Mouse (Mus musculus): ENCODE measurements at regions not wholly inside any gene's neighbourhood (a gene's known extent, or its start where the extent isn't known, plus 50 kb on each side); places are given as distances from the start of the nearest gene placed in this dataset.

DNA sequence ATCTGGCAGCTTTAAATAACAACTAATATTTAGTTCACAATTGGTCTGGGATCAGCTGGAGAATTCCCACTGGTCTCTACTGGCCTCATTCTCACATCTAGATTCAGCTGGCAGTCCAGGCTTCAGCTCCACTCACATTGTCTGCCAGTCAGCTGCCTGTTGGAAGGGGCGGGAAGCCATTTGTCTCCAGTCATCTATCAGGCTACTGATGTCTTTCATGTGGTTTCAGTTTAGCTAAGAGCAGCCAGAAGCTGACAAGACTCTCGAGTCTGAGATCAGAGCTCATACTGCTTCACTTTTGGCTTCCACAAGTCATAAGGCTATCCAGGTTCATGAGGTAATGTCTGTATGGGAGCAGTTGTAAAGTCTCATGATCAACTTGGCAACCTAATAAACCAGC is 316.4 kb downstream of the Brinp2 start:
- 35% methylated on average over 2 of the region's 2 CpGs for WGBS
- H3K27ac ChIP-seq (ENCODE audit: insufficient read depth, low read depth, low read length) = no peak overlapping the region
- TF ChIP-seq POLR2A (IDR thresholded peaks at IDR 0.05; ENCODE audit: low read depth, low read length) = no peak

DNA sequence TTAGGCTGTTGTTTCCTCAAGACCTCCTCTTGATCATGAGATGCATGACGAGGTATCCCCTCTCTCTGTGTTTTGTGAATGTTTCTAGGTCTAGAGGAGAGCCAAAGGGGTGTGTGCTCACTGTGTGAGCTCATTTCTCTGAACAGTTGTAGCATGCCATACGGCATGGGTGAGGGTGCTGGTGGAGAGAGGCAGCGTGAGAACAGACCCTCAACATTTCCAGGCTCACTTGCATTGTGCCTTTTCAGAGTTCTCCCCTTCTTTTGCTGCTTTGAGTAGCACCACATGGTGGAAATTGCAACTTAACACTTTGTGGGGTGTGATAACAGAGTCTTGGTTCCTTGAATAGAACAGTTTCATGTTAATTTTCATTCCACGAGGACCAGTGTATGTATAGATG is 315.8 kb downstream of the Brinp2 start:
- Histone ChIP-seq H3K4me1 (ENCODE audit: control insufficient read depth, insufficient read depth, insufficient read length, low read length) (no peaks in the 10 kb centered on the region), H3K27me3 (ENCODE audit: control insufficient read depth, insufficient read depth, low read length) (no peaks in the 10 kb centered on the region), H3K27ac (ENCODE audit: insufficient read depth, low read depth, low read length) (no peak overlapping the region), H3K36me3 (ENCODE audit: control insufficient read depth, insufficient read depth, low read length) (no peaks in the 10 kb centered on the region), H3K4me3 (ENCODE audit: low read depth, low read length) (no peak overlapping the region)
- TF ChIP-seq POLR2A (IDR thresholded peaks at IDR 0.05; ENCODE audit: low read depth, low read length) = no peak
- no peak for TF ChIP-seq CTCF (IDR thresholded peaks at IDR 0.05; ENCODE audit: extremely low read depth, insufficient read length, insufficient replicate concordance, low read depth, low read length)
- 71% methylated on average over 4 of the region's 4 CpGs for WGBS

More for the DNA sequence above, 316.4 kb downstream of the Brinp2 start:
- no peaks in the 10 kb centered on the region for H3K27me3 ChIP-seq (ENCODE audit: control insufficient read depth, insufficient read depth, low read length)
- H3K4me1 ChIP-seq (ENCODE audit: control insufficient read depth, insufficient read depth, insufficient read length, low read length) = no peaks in the 10 kb centered on the region
- no peak overlapping the region for H3K4me3 ChIP-seq (ENCODE audit: low read depth, low read length)
- no peaks in the 10 kb centered on the region for H3K36me3 ChIP-seq (ENCODE audit: control insufficient read depth, insufficient read depth, low read length)

DNA sequence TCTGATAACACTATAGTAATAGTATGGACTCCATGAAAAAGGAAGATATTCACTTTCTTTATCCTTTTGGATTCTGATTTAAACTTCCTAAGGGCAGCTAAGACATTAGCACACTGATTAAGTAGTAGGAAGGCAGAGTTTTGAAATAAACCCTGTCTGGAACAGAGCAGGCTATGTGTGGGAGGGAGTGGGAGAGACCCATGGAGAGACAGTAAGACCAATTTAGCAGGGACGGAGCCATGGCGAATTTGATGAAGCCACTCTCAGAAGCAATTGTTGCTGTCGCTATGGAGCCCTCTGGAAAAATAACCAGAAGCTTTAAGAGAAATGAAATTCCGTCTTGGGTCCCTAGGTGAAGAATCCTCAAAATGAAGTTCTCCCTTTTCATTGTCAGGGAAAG is 303.5 kb downstream of the Brinp2 start:
- WGBS = 83% methylated on average over 4 of the region's 4 CpGs
- Histone ChIP-seq H3K36me3 (ENCODE audit: control insufficient read depth, insufficient read depth, low read length) (no peaks in the 10 kb centered on the region), H3K27ac (ENCODE audit: insufficient read depth, low read depth, low read length) (no peak overlapping the region), H3K4me1 (ENCODE audit: control insufficient read depth, insufficient read depth, insufficient read length, low read length) (no peaks in the 10 kb centered on the region), H3K4me3 (ENCODE audit: low read depth, low read length) (no peak overlapping the region), H3K27me3 (ENCODE audit: control insufficient read depth, insufficient read depth, low read length) (no peaks in the 10 kb centered on the region)
- TF ChIP-seq POLR2A (IDR thresholded peaks at IDR 0.05; ENCODE audit: low read depth, low read length) = no peak

DNA sequence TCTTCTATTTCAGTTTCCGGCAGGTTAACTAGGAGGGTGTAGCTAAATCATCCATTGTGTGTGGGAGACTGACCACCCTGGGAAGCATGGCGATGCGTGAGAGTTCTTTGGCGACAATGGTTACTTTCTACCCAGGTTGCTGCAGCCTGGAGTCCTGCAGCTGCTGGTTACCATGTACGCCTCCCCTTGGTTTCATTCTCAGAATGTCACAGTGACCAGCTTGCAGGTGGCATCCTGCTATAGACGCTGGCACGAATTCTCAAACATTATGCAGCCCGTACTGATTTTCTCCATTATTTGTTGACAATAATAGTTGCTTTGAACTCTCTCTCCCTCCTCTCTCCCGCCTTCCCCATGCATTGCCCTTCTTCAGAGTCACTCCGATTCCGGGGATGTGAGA is 301.2 kb downstream of the Brinp2 start:
- Histone ChIP-seq H3K27me3 (ENCODE audit: control insufficient read depth, insufficient read depth, low read length) (no peaks in the 10 kb centered on the region), H3K36me3 (ENCODE audit: control insufficient read depth, insufficient read depth, low read length) (no peaks in the 10 kb centered on the region), H3K4me1 (ENCODE audit: control insufficient read depth, insufficient read depth, insufficient read length, low read length) (no peaks in the 10 kb centered on the region), H3K4me3 (ENCODE audit: low read depth, low read length) (no peak overlapping the region), H3K27ac (ENCODE audit: insufficient read depth, low read depth, low read length) (no peak overlapping the region)
- TF ChIP-seq CTCF (IDR thresholded peaks at IDR 0.05; ENCODE audit: extremely low read depth, insufficient read length, insufficient replicate concordance, low read depth, low read length) (no peak), POLR2A (IDR thresholded peaks at IDR 0.05; ENCODE audit: low read depth, low read length) (no peak)
- WGBS = 77% methylated on average over 11 of the region's 11 CpGs

DNA sequence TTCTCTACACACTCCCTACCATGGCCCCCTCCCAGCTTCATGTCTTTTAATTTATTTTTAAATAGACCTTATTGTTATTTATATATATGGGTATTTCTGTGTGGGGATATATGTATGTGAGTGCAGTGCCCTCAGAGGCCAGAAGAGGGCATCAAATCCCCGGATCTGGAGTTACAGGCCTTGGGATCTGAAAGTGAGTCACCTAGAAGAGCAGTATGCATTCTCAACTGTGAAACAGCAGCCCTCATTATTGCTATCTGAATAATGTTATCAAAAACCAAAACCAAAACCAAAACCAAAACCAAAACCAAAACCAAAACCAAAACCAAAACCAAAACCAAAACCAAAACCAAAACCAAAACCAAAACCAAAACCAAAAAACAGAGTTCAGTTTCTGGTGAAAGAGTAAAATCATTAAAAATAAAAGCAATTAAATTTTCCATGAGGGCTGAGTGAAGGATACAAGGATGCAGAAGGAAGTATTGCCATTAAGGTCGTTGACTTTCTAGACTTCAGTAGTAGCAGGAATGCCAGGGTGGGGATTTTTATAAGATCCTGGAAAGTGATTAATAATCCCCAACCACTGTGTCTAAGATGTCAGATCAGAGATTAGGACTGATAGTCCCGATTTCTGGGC is 299.0 kb downstream of the Brinp2 start:
- no peaks in the 10 kb centered on the region for H3K4me1 ChIP-seq (ENCODE audit: control insufficient read depth, insufficient read depth, insufficient read length, low read length)
- no peaks in the 10 kb centered on the region for H3K36me3 ChIP-seq (ENCODE audit: control insufficient read depth, insufficient read depth, low read length)
- H3K27me3 ChIP-seq (ENCODE audit: control insufficient read depth, insufficient read depth, low read length) = no peaks in the 10 kb centered on the region
- 55% methylated on average over 3 of the region's 3 CpGs for WGBS
- no peak overlapping the region for H3K27ac ChIP-seq (ENCODE audit: insufficient read depth, low read depth, low read length)
- TF ChIP-seq POLR2A (IDR thresholded peaks at IDR 0.05; ENCODE audit: low read depth, low read length) (no peak), CTCF (IDR thresholded peaks at IDR 0.05; ENCODE audit: extremely low read depth, insufficient read length, insufficient replicate concordance, low read depth, low read length) (no peak)
- no peak overlapping the region for H3K4me3 ChIP-seq (ENCODE audit: low read depth, low read length)

DNA sequence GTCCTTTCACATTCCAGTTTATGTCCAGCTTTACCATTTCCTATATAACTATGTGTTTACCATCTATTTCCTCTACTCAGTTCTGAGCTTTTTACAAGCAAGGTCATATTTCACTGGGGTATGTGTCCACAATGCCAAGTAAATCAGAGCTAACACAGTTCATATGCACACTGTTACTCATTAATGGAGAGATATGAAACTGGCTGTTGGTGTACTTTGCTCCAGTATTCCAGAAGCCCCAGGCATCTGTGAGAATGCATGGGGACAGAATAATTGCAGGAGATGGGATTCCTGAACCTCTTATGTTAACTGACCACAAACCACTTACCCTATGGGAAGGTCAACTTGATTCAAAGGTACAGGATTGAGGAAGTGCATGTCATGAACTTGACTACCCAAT is 298.3 kb downstream of the Brinp2 start:
- H3K27ac ChIP-seq (ENCODE audit: insufficient read depth, low read depth, low read length) = no peak overlapping the region
- H3K36me3 ChIP-seq (ENCODE audit: control insufficient read depth, insufficient read depth, low read length) = no peaks in the 10 kb centered on the region
- TF ChIP-seq POLR2A (IDR thresholded peaks at IDR 0.05; ENCODE audit: low read depth, low read length) (no peak), CTCF (IDR thresholded peaks at IDR 0.05; ENCODE audit: extremely low read depth, insufficient read length, insufficient replicate concordance, low read depth, low read length) (no peak)
- H3K4me1 ChIP-seq (ENCODE audit: control insufficient read depth, insufficient read depth, insufficient read length, low read length) = no peaks in the 10 kb centered on the region
- no peaks in the 10 kb centered on the region for H3K27me3 ChIP-seq (ENCODE audit: control insufficient read depth, insufficient read depth, low read length)
- H3K4me3 ChIP-seq (ENCODE audit: low read depth, low read length) = no peak overlapping the region

DNA sequence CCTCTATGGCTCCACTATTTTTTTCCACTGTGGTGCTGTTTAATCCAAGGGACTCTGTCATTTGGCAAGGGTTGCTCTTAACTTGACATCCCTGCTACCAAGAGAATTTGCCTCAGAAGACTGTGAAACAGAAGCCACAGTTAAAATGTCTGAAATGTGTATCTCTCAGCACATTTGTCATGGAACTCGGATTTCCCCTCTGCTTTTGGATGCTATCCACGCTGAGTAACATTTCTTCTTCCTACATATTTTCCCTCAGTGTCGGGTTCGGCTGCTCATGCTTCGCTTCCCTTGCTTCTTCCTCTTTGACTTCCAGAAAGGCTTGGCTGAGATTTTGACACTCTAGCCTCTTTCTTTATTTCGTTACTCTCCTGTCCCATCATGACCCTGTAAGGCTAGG is 294.1 kb downstream of the Brinp2 start:
- TF ChIP-seq CTCF (IDR thresholded peaks at IDR 0.05; ENCODE audit: extremely low read depth, insufficient read length, insufficient replicate concordance, low read depth, low read length) (no peak), POLR2A (IDR thresholded peaks at IDR 0.05; ENCODE audit: low read depth, low read length) (no peak)

DNA sequence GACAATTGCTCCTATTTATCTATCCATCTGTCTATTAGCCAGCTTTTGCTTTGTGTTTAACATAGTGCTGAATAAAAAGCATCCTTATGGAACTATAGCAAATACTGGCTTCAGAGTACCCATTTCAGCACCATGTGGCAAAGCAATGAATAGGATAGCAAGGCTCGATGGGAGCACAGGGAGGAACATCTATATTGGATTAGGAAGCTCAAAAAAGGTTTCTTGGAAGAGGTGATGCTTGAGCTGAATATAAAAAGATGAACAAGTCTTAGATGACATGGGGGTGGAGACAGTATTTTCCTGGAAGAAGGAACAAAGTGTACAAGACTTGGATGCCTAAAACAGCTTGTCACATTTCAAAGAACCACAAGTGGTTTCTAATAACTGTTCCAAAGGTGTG is 273.9 kb downstream of the Brinp2 start:
- 56% methylated on average over 1 of the region's 1 CpGs for WGBS
- H3K4me3 ChIP-seq (ENCODE audit: low read depth, low read length) = no peak overlapping the region
- no peak for TF ChIP-seq POLR2A (IDR thresholded peaks at IDR 0.05; ENCODE audit: low read depth, low read length)
- no peak for TF ChIP-seq CTCF (IDR thresholded peaks at IDR 0.05; ENCODE audit: extremely low read depth, insufficient read length, insufficient replicate concordance, low read depth, low read length)
- H3K27me3 ChIP-seq (ENCODE audit: control insufficient read depth, insufficient read depth, low read length) = no peaks in the 10 kb centered on the region
- no peaks in the 10 kb centered on the region for H3K36me3 ChIP-seq (ENCODE audit: control insufficient read depth, insufficient read depth, low read length)
- no peak overlapping the region for H3K27ac ChIP-seq (ENCODE audit: insufficient read depth, low read depth, low read length)
- no peaks in the 10 kb centered on the region for H3K4me1 ChIP-seq (ENCODE audit: control insufficient read depth, insufficient read depth, insufficient read length, low read length)

More for the DNA sequence above, 294.1 kb downstream of the Brinp2 start:
- H3K27ac ChIP-seq (ENCODE audit: insufficient read depth, low read depth, low read length) = no peak overlapping the region
- no peaks in the 10 kb centered on the region for H3K27me3 ChIP-seq (ENCODE audit: control insufficient read depth, insufficient read depth, low read length)
- no peak overlapping the region for H3K4me3 ChIP-seq (ENCODE audit: low read depth, low read length)
- H3K36me3 ChIP-seq (ENCODE audit: control insufficient read depth, insufficient read depth, low read length) = no peaks in the 10 kb centered on the region
- no peaks in the 10 kb centered on the region for H3K4me1 ChIP-seq (ENCODE audit: control insufficient read depth, insufficient read depth, insufficient read length, low read length)
- 75% methylated on average over 6 of the region's 6 CpGs for WGBS

Data from small intestine, adult 2 months (tissue).